Mouse (Mus musculus) layer of hippocampus, adult 9-11 months (tissue): ENCODE measurements around the gene Htra2.

Experiments used
- DNase-seq: peaks from one replicate; pipeline ENCODE4 v3.0.0; 2022

Gene Htra2

DNA sequence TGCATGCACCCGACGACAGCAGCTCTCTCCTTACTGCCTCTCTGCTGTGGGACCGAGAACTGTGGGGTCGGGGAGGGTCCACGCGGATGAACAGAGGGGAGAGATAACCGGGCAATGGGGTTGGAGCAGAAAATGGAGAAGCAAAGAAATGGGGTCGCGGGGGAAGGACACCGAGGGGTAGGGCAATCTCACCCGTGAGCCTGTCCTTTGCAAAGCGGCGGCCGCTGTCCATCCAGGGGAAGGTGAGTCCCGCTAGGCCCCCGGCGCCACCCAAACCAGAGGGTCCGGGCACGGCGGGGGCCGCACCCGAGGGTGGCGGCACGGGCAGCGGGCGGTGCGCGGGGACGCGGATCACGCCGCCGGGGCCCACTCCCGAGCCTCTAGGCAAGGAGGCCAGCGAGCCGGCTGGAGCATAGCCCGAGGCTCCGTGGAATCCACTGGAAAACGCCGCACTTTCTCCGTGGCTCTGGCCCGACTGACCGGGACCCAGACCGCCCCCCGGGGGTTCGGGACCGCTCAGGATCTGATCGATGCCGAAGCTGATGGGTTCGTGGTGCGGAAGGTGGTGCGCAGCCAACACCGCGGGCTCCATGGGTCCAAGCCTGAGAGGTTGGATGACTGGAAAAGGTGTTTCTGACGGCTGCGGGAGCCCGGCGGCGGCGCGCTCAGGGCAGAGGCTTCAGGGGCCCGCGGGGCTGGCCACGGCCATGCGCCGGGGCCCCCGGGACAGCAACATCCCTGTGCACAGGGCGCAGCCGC is 14.6 kb upstream of the Htra2 start:
- DNase-seq = no peak

DNA sequence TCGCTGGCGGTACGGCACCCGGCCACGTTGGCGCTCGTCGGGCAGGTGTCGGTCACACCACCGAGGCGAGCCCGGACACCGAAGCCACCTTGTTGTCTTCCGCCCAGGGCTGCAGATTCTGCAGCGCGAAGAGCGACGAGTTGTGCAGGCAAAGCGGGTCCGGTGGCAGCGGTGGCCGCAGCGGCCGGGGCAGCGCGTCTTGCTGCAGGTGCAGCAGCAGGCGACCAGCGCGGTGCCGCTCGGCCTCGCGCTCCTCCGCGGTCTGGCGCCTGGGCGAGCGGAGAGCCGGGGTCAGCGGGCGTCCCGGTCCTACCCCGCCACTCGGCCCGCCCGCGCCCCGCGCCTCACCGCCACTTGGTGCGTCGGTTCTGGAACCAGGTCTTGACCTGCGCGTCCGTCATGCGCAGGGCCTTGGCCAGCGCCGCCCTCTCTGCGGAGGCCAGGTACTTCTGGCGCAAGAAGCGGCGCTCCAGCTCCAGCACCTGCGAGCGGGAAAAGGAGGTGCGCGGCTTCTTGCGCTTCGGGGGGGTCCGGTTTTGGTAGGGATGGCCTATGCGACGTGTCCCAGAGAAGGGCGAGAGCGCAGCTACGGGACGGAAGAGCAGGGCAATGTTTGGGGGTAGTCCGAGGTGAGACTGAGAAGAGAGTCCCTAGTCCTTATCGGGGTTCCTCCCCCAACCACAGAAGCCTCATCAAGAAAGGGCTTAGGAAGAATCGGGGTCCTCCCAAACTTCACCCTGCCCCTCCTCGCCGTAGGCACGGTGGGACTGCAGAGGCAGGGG is 13.8 kb upstream of the Htra2 start:
- DNase-seq = no peak

GRCm38 (mm10) chr6:83068221-83068620 is 13.1 kb upstream of the Htra2 start:
- no peak for DNase-seq

GRCm38 (mm10) chr6:83066441-83066840 is 11.4 kb upstream of the Htra2 start:
- no peak for DNase-seq

DNA sequence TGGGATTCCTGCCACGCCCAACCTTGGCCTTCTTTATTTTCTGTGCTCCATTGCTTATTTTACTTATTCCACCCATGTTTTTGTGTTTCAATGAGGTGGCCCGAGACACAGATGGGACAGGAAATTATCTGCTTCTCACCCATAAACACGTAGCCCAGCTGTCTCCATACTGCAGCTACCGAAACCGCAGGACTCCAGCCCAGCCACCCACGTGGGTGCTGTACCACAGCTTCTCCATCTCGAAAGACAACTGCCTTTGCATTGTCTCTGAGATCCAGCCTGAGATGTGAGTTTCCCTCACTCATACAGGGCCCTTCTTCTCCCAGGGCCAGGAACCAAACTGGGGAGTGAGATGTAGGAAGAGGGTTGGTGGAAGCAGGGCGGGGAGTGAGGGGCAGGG is 10.9 kb upstream of the Htra2 start:
- no peak for DNase-seq

GRCm38 (mm10) chr6:83058725-83059124 is 3.7 kb upstream of the Htra2 start:
- no peak for DNase-seq

DNA sequence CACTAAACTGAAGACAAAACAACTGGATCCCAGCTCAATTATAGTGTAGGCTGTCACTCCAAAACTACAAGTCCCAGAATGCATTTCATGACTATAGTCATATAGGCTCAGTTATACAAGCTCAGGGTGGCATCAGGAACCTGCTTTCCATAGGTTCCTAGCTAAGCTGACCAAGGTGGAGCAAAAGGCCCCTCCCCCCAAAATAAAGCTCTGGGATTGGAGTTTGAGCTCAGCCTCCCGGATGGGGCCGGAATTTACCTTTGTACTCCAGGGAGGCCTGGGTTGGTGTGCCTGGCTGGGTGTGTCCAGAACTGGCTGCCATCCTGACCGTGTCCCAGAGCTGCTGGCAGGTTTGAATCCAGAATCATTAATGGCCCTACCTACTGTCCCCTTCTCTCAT is 2.7 kb upstream of the Htra2 start, which contains the start of gene Dqx1:
TSS of gene Dqx1 (plus strand) at position 55 of the 400 bp plus-strand sequence.
- DNase-seq = peak; percentile 52

- DNase-seq = peak; percentile 99
Measured at GRCm38 (mm10) chr6:83054074-83054851, 810 bp downstream of the Htra2 start, which contains the start of gene Aup1. TSS of gene Aup1 (plus strand) at chr6:83054521.

DNA sequence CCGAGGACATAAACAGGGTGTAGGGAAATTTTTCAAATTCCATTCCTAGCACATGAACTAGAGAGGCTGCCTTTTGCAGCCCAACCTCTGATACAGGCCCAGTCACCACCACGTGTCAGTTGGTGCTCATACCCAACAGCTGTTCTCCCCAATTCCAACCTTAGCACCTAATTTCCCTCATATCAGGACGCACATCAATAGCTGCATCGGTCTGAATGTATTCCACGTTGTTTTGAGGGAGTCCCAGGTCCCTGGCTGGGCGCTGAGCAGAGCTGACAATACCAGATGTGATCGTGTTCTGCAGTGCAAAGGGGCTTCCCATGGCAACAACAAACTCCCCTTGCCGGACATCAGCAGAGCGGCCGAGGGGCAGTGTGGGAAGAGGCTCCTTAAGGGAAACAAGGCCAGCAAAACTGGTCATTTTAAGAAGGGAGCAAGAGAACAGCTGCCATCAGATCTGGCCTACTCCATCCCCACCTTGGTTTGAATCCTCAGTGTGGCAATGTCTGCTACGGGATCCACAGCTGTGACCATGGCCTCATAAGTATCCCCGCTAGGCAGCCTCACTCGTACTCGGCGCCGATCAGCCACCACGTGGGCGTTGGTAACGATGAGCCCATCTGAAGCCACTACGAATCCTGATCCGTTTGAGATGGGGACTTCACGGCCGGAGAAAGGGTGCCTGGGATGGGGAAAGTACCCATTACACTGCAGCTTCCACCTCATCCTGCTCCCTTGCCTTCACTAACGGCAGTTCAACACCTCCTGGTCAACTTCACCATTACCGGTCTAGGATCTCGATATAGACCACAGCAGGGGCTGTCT is 1.7 kb downstream of the Htra2 start:
- DNase-seq = peak; percentile 64

DNA sequence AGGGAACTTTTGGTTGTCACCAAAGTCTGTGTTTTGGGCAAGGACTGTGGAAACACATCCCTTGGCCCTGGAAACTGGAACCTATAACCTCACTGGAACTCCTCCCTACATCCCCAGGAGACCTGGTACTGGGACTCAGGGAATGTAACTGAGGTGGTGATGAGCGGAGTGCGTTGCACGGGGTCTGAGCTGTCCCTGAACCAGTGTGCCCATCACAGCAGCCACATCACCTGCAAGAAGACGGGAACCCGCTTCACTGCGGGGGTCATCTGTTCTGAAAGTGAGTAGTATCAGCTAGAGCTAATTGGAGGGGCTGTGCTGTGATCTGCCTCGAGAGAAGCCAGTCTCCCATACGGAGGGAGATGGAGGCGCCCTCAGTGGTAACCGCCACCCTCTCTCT is 5.7 kb downstream of the Htra2 start:
- no peak for DNase-seq

DNA sequence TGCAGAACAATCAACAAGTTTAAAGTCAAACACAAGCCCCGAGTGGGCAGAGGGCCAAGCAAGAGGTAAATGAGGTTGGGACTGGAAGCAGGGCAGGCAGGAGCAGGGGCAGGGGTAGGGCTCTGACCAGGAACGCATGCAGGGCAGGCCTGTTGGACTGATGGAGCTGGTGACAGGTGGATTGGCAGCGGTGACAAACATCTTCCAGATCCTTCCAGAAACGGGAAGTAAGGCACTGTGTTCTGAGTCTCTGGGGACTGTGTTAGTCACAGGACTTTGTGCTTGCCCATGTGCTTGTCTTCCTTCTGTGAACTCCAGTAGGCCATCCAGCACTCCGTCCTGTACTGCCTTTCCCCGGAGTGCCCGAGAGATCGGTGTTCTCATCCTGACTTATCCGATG is 10.3 kb downstream of the Htra2 start:
- DNase-seq = no peak

- DNase-seq = no peak
Measured at GRCm38 (mm10) chr6:83043993-83044392, 11.1 kb downstream of the Htra2 start.

DNA sequence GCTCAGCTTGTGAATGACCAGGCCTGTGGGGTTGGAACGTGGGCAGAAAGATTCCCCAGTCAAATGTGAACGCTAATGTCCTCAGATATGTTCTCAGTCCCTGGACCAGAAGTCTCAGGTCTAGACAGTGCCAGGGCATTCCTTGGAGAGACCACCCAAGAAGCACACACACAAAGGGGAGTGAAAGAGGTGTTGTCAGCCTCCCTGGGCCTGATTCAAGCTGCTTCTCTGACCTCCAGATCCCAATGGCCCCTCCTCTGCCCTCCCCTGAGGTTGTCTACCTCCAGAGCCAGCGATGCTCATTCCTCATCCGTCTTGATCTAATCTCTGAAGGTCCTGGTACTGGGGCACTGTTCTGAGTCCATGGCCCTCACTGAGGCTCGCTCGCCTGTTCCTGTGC is 11.5 kb downstream of the Htra2 start:
- DNase-seq = no peak

DNA sequence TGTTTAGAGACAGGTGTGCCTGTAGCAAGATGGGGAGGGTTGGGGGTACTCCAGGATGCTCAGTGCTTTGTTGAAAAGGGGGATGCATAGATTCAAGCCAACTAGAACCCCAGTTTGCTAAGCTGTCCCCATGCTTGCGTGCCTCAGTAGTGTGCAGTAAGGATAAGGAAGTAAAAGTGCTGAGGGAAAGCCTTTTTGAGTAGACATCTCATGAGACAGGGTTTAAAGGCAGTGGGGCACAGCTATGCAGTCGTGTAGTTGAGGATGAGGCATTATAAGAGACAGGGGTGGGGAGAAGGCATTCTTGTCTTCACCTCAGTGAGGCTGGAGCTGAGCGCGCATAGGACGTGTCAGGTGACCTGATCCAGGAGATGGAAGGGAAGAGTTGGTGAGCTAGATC is 14.5 kb downstream of the Htra2 start:
- no peak for DNase-seq

DNA sequence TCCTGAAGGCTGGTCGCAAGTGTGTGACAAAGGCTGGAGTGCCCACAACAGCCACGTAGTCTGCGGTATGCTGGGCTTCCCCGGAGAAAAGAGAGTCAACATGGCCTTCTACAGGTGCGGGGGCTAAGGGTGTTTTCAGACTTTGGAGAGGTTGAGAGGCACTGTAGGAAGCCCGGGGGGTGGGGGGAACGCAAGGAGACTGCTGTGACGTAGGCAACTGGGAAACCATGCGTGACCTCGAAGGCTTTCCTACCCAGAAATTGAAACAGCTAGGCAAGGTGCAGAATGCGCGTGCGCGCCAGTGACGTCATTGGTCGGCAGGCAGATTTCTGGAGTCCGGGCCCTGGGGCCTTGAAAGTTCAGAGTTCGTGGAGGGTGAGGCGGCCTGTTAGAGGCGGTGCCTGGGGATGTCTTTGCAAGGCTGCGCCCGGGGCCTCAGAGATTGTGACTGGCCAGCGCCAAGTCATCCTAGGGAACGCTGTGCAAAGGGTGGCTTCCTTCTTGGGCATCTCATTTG is 16.5 kb downstream of the Htra2 start:
- peak; percentile 84 for DNase-seq

- no peak for DNase-seq
Measured at GRCm38 (mm10) chr6:83037188-83037587, 17.9 kb downstream of the Htra2 start.

DNA sequence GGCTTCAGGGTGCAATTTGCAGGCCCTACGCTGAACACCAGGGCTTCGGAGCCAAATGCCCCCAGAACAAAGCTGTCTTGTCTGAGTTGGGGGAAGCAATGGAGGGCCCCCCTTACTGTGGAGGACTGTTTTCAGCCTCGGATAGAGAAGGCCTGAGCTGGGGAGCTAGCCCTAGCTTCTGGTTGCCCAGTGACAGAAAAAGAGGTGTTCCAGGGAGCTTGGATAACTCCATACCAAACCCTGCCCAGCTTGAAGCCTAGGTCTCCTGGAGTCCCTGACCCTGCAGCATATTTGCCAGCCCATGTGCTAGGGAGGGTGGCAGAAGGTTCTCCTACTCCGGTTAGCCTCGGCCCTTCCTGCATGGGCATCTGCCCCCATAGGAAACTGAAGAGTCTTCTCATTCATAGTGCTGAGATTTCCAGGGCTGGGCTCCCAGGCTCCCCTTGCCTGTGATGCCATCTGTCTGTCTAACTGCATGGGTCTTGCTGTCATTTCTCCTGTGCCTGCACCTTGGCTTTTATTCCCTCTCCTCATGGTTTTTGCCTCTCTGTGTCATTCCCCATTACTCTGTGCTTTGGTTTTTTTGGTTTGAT is 20.5 kb downstream of the Htra2 start:
- no peak for DNase-seq

GRCm38 (mm10) chr6:83033249-83034185 is 21.6 kb downstream of the Htra2 start, which contains the start of the genes Dok1 and Loxl3:
TSS of gene Dok1 (minus strand) at chr6:83033471.
TSS of gene Loxl3 (plus strand) at chr6:83034173.
- DNase-seq = no peak

GRCm38 (mm10) chr6:83032769-83033191 is 22.3 kb downstream of the Htra2 start:
- no peak for DNase-seq

DNA sequence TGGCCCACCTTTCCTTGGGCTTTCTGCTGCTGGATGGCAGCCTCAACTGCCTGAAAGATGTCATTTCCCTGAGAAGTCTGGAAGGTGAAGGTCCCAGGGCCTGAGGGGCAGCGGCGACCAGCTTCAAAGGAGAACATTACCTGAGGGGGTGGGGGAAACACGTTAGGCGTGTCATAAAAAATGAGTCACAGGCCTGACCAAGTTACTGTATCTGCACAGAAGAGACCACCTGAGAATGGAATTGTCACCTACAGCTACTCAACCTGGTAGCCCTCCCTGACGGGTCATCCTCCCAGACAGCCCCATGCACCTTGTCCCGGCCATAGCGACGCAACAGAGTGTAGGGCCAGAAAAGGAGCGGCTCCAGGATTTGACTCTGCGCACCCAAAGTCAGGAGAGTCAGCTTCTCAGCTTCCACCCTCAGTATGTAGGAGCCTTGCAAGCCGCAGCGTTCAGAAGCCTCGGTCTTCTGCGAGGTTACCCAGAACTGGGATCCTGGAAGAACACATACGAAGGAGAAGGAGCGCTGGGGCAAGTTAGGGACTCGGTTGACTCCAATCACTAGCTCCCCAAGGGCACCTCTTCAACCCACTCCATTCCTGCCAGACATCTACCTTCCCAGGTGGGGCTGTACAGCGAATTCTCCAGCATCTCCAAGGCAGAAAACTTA is 23.0 kb downstream of the Htra2 start:
- DNase-seq = no peak
